Mouse (Mus musculus) heart, postnatal 25 days (tissue): Measurements from ENCODE around the gene Gm20517. TPM values are rescaled to one million over a fixed set of nuclear protein-coding genes. Genes with fewer than 3 reads are reported as not detected.

Experiments
- DNase-seq: peaks from one replicate; pipeline ENCODE4 v3.0.0; 2022; ENCODE audit warnings: low spot score
- intact Hi-C: fragments of 180-260 bp; cut with DNase I; formaldehyde crosslinking; loops from one replicate; pipeline ENCODE4 v1.15.1; 2025
- total RNA-seq, 2 experiments: library from RNA; stranded (reverse); gene quantifications; 2 replicates each; pipeline ENCODE4 v1.2.3; 2021

The Gm20517 gene
- total RNA-seq, 2 experiments from 2014 or later, result 2.3 to 2.5 TPM

- intact Hi-C loops, result no loop called here
- no peak for DNase-seq
These were observed 47.4 kb downstream of the Gm20517 start for GRCm38 (mm10) chr17:47658741-47659243.

DNA sequence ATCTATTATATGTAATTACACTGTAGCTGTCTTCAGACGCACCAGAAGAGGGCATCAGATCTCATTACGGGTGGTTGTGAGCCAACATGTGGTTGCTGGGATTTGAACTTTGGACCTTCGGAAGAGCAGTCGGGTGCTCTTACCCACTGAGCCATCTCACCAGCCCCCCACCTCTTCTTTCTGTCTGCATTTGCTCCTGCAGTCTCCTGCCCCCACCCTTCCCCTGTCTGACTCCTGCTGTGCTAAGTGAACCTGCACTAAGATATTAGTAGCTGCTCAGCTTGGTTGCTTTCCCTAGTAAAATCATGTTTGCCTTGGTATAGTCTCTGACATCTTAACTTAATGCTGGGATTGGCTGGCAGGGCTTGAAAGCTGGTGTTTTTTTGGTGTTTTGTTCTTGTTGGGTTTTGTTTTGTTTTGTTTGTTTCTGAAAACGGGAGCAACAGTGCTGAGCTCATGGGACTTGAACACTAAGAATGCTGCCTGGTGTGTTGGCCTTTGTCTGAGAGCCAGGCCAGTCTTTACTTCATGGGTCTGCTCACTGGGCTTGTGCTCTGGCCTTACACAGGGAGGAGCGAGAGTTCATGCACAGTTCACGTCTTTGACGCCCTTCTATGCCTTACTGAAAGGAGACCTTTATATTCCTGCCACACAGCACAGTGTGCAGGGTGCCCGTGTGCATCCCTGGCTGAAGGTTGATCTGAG is 51.8 kb downstream of the Gm20517 start:
- intact Hi-C loops, result no loop called here
- no peak for DNase-seq

GRCm38 (mm10) chr17:47664474-47664873 is 53.1 kb downstream of the Gm20517 start:
- intact Hi-C loops, result no loop called here
- DNase-seq, result no peak

GRCm38 (mm10) chr17:47669166-47669565 is 57.8 kb downstream of the Gm20517 start:
- DNase-seq, result no peak
- intact Hi-C loops, result no loop called here

GRCm38 (mm10) chr17:47671988-47672310 is 60.6 kb downstream of the Gm20517 start:
- no peak for DNase-seq
- intact Hi-C loops, result loop anchor here (10.0 kb wide), 1 partner anchor 297 kb away; no protein-coding TSS in a partner anchor

- intact Hi-C loops, result loop anchor here (10.0 kb wide), 1 partner anchor 298 kb away; no protein-coding TSS in a partner anchor
- DNase-seq, result peak; percentile 35
These were observed 61.1 kb downstream of the Gm20517 start for GRCm38 (mm10) chr17:47672311-47673111.

- no peak for DNase-seq
- intact Hi-C loops, result loop anchor here (1.0 to 10.0 kb wide), 5 partner anchors 44 to 302 kb away; partner anchors contain the start of genes Bysl, Gm20517, Med20 and Usp49
These were observed 65.2 kb downstream of the Gm20517 start for GRCm38 (mm10) chr17:47676581-47676980.

- intact Hi-C loops, result loop anchor here (5.0 to 10.0 kb wide), 4 partner anchors 46 to 303 kb away; partner anchors contain the start of genes Bysl, Gm20517, Med20 and Usp49
- DNase-seq, result no peak
These were observed 66.8 kb downstream of the Gm20517 start for GRCm38 (mm10) chr17:47678238-47678637.

GRCm38 (mm10) chr17:47678702-47679101 is 67.3 kb downstream of the Gm20517 start:
- intact Hi-C loops, result loop anchor here (5.0 to 10.0 kb wide), 4 partner anchors 46 to 304 kb away; partner anchors contain the start of genes Bysl, Gm20517, Med20 and Usp49
- DNase-seq, result no peak

- DNase-seq, result no peak
- intact Hi-C loops, result loop anchor here (10.0 kb wide), 1 partner anchor 278 kb away; the partner anchor contains the start of gene Guca1a
These were observed 71.4 kb downstream of the Gm20517 start for GRCm38 (mm10) chr17:47682836-47683235.

- DNase-seq, result peak; percentile 89
- intact Hi-C loops, result loop anchor here (10.0 kb wide), 1 partner anchor 283 kb away; the partner anchor contains the start of gene Guca1a
These were observed 76.3 kb downstream of the Gm20517 start for GRCm38 (mm10) chr17:47687409-47688343.

GRCm38 (mm10) chr17:47688344-47688607 is 76.9 kb downstream of the Gm20517 start, which contains the start of gene Tomm6:
TSS of gene Tomm6 (minus strand) at chr17:47688386.
- DNase-seq, result no peak
- intact Hi-C loops, result loop anchor here (10.0 kb wide), 1 partner anchor 283 kb away; the partner anchor contains the start of gene Guca1a

DNA sequence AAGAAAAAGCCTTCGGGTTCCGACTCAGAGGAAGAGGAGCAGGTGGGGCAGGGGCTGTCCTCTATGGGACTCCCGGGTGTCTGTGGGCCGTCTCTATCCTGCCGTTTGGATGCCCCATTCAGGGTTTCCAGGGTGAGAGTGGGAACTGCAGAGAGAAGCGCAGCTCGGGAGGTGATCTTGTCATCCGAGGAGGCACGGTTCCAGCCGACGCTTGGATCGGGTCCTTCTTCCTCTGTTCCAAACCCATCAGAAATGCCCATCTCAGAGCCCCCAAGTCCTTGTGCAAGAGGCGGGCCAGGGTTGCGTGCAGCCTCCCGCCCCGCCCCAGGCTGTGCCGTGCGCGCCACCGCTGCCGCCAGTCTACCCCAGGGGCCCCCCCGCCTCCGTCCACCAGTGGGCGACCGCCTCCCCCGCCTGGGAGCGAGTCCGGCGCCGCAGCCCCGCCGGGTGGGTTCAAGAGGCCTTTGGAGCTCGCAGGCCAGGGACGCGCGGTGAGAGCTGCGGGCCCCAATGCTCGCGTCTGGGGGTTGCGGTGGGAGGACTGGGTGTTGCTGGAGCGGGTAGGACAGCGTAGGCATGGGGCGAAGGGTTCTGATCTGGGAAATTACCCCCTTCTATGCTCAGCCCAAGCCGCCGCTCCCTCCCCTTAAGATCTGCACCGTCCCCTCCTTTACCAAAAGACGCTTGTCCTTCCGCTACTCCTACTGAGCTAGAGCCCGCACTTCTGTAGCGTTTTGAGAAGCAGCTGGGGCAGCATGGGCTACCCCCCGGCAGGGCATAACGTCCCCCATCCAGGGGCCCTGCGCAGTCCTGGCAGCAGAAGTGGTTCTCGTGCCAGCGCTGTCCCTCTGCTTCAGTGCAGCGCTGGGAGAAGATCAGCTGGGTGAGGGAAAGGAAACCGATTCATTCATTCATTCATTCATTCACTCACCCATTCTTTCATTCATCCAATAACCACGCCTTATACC is 77.5 kb downstream of the Gm20517 start, which contains the start of gene Frs3:
Frs3 (plus strand) TSS at position 423 of the 968 bp plus-strand sequence.
- intact Hi-C loops, result loop anchor here (10.0 kb wide), 1 partner anchor 284 kb away; the partner anchor contains the start of gene Guca1a
- peak; percentile 58 for DNase-seq

DNA sequence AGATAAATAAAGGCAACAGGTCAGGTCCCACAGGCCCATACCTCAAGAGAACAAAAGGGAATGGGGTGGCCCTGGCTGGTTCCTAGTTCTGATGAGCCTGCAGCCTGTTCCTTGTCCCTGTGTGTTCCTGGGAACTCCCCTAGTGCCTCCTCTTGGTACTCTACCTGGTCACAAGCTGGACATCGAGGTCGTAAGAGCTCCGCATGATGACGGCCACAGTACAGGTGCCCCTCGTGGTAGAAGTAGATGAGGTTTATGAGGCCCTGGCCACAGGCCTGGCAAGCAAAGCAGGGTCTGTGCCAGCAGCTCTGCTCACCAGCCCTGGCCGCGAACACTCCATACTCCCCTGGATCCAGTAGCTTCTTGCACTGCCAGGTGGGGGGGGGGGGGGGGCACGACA is 78.5 kb downstream of the Gm20517 start:
- intact Hi-C loops, result loop anchor here (5.0 to 10.0 kb wide), 2 partner anchors 178 to 285 kb away; partner anchors contain the start of gene Guca1a

DNA sequence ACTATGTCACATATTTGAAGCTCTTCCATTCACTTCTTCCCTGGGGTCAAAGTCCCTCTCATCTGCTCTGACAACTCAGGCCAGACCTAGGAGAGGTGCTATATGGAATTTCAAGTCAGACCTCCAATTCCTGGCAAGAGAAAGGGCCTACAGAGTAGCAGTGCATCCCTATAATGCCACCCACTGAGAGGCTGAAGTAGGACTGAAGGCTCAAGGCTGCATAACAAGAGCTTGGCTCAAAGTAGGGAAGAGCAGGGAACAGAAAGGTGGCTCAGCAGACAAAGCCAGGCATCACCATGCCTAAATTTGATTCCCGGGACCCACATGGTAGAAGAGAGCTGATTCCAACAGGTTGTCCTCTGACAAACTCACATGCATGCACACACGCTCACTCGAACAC is 80.3 kb downstream of the Gm20517 start:
- intact Hi-C loops, result loop anchor here (5.0 kb wide), 1 partner anchor 179 kb away; no protein-coding TSS in a partner anchor
- DNase-seq, result no peak

More for the DNA sequence above, 78.5 kb downstream of the Gm20517 start:
- DNase-seq, result no peak

DNA sequence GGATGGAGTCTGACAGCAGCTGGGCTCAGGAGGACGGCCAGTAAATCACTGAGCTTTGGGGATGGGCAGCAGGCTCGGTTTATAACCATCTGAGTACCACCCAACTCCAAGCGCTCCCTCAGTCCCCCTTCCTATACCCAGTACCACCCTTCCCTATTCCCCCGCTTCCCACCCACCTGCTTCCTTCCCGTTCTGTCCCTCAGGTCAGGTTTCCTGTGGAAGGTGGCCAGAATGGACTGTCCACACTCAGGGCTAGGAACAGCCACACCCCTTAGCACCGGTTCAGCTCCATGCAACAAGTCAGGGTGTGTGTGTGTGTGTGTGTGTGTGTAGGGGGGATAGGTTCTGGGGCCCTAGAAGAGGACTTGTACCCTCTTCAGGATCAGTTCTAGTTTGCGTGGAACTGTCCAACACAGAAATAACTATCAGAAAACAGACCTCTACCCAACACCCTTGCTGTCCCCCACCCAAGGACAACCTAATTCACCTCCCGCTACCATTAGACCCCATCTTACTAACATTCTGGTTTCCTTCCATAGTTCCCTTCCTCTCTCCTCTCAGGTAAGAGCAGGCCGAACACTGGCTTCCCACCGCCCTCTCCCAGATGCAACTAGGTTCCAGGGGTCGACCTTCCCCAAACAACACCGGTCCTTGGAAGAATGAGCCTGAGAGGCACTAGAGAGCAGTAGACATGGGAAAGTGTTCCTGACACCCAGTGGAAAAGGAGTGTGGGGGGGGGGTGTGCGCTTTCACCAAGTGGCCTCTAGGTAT is 82.5 kb downstream of the Gm20517 start:
- intact Hi-C loops, result loop anchor here (5.0 kb wide), 1 partner anchor 182 kb away; no protein-coding TSS in a partner anchor
- DNase-seq, result peak; percentile 39

- intact Hi-C loops, result loop anchor here (5.0 kb wide), 1 partner anchor 182 kb away; no protein-coding TSS in a partner anchor
- DNase-seq, result no peak
These were observed 82.9 kb downstream of the Gm20517 start, which contains the start of gene Gm21981 for GRCm38 (mm10) chr17:47694442-47694502. TSS of gene Gm21981 (minus strand) at chr17:47694455.
